Mouse (Mus musculus) thymus, adult 2 months (tissue): ENCODE data around the gene C130050O18Rik. TPM values are rescaled to one million over a fixed set of nuclear protein-coding genes. Genes with fewer than 3 reads are reported as not detected.

ENCODE experiments used
- DNase-seq: peaks from one replicate; pipeline ENCODE4 v3.0.0; 2021
- H3K27ac ChIP-seq: fragments of 200-500 bp; 2 replicates; pipeline ENCODE4 v1.5.1; 2012; ENCODE audit warnings: low read length, control low read depth; ENCODE audit not compliant: control insufficient read depth, insufficient read depth
- H3K27me3 ChIP-seq: fragments of 200-500 bp; 2 replicates; pipeline ENCODE4 v1.6.1; 2012; ENCODE audit warnings: mild to moderate bottlenecking, low read length, moderate library complexity, mixed read lengths; ENCODE audit not compliant: control insufficient read depth, insufficient read depth
- H3K36me3 ChIP-seq: fragments of 200-500 bp; 2 replicates; pipeline ENCODE4 v1.6.1; 2012; ENCODE audit warnings: mild to moderate bottlenecking, low read length, moderate library complexity; ENCODE audit not compliant: control insufficient read depth, insufficient read depth
- H3K4me1 ChIP-seq: fragments of 200-500 bp; replicated peaks from 2 replicates; pipeline ENCODE4 v1.6.1; 2012; ENCODE audit warnings: low read length; ENCODE audit not compliant: control insufficient read depth, insufficient read depth
- H3K4me3 ChIP-seq: fragments of 200-500 bp; 2 replicates; pipeline ENCODE4 v1.5.1; 2012; ENCODE audit warnings: mild to moderate bottlenecking, low read length, control low read depth, moderate library complexity; ENCODE audit not compliant: control insufficient read depth, insufficient read depth
- CTCF ChIP-seq: fragments of 200-500 bp; IDR thresholded peaks from 2 replicates; pipeline ENCODE4 v1.5.1; 2012; ENCODE audit warnings: mild to moderate bottlenecking, control low read depth, low read length, moderate library complexity, borderline replicate concordance; ENCODE audit not compliant: control insufficient read depth, poor library complexity, insufficient read depth; ENCODE audit errors: extremely low read depth
- POLR2A ChIP-seq: fragments of 200-500 bp; IDR thresholded peaks from 2 replicates; pipeline ENCODE4 v1.6.1; 2012; ENCODE audit warnings: mild to moderate bottlenecking, low read length, control low read depth, moderate library complexity; ENCODE audit not compliant: control insufficient read depth, poor library complexity, insufficient read depth; ENCODE audit errors: extremely low read depth
- WGBS: fragments of 180-500 bp; shearing (Covaris S2); methylation state at CpG from one replicate; pipeline ENCODE4 v1.1.7; 2018; 5-methylcytosine and 5-hydroxymethylcytosine counted together
- polyA plus RNA-seq: library from polyadenylated mRNA; depleted of rRNA; stranded (reverse); fragments of >200 nt; gene quantifications from 2 replicates; pipeline ENCODE4 v1.2.3, GENCODE M21; 2012

Gene C130050O18Rik
- polyA plus RNA-seq, 1 experiment: 2.1 TPM

DNA sequence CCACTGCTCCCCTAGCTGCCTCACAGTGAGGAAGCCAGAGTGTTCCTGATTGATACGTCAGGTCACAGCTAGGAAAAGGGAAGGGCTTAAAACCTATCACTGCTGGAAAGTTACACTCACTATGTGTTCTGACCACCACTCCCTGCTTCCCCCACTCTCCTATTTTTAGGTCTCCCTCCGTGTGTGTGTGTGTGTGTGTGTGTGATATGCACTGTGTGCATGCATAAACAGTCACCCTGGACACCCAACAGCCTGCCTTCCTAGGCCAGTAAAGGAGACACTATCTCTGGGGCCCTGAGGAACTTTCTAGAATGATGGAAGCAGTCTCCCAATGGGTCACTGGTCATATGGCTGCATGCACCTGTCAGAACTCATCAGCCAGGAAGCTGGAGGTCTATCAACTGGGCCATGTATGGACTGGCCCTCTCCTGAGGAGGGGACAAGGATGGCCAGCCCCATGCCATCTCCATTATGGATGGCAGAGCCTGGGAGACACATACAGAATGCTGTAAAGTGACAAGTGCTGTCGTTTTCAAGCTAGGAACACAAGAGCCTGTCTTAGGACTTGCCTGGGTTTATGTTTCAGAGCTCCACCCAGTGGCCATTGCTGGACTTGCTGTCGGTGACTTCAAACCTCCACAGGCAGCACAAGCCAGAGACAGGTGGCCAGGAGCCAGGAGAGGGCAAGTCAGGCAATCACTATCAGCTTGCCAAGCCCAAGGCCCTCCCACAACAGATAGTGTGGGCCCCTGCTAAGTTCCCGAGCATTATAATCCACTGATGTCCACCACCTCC lies 6.9 kb upstream of the C130050O18Rik start:
- Histone ChIP-seq H3K36me3 (peaks cover 4% of the 10 kb centered on the region; the same call in 1 of the 2 replicates), H3K27ac (no peak overlapping the region), H3K4me3 (no peak overlapping the region), H3K4me1 (peaks cover 18% of the 10 kb centered on the region), H3K27me3 (no peaks in the 10 kb centered on the region)
- WGBS: 37% methylated on average over 5 of the region's 5 CpGs
- TF ChIP-seq POLR2A (no peak), CTCF (peak; percentile 81; the same call in 1 of the 2 replicates)
- DNase-seq: peak; percentile 89

DNA sequence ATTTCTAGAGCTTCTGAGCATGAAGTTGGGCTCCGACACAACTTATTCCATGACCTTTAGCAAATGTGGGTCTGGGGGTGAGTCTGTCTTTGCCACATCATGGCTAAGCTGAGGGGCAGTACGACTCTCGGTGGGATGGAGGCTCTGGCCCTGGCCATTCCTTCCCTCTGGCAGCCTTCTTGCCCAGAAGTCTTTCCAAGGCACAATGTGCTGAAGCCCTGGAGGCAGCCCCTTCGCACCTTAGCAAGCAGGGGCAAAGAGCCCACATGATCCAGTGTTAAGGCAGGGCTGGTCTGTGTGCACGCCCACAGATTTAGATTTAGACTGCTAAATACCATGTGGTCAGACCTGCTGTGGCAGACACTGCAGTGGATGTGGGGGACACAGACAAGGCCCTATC lies 6.3 kb upstream of the C130050O18Rik start:
- Histone ChIP-seq H3K4me3 (no peak overlapping the region), H3K36me3 (no peaks in the 10 kb centered on the region), H3K27me3 (no peaks in the 10 kb centered on the region), H3K27ac (no peak overlapping the region), H3K4me1 (peaks cover 23% of the 10 kb centered on the region)
- 95% methylated on average over 5 of the region's 5 CpGs for WGBS
- DNase-seq: no peak
- TF ChIP-seq CTCF: no peak
- TF ChIP-seq POLR2A: no peak

- DNase-seq: no peak
- Histone ChIP-seq H3K4me1 (peaks cover 21% of the 10 kb centered on the region), H3K36me3 (no peaks in the 10 kb centered on the region), H3K27me3 (no peaks in the 10 kb centered on the region), H3K27ac (no peak overlapping the region), H3K4me3 (no peak overlapping the region)
- no peak for TF ChIP-seq CTCF
- TF ChIP-seq POLR2A: no peak
- whole genome bisulfite sequencing: 97% methylated on average over 14 of the region's 14 CpGs
Observed at GRCm38 (mm10) chr5:139399991-139400390, 5.1 kb upstream of the C130050O18Rik start.

- TF ChIP-seq CTCF (no peak), POLR2A (no peak)
- no peak for DNase-seq
- Histone ChIP-seq H3K27ac (no peak overlapping the region), H3K4me1 (peaks cover 23% of the 10 kb centered on the region), H3K36me3 (no peaks in the 10 kb centered on the region), H3K27me3 (no peaks in the 10 kb centered on the region), H3K4me3 (no peak overlapping the region)
- WGBS: 97% methylated on average over 2 of the region's 2 CpGs
Observed at GRCm38 (mm10) chr5:139402106-139402505, 3.0 kb upstream of the C130050O18Rik start.

- Histone ChIP-seq H3K4me3 (no peak overlapping the region), H3K4me1 (peaks cover 33% of the 10 kb centered on the region), H3K27me3 (no peaks in the 10 kb centered on the region), H3K36me3 (no peaks in the 10 kb centered on the region), H3K27ac (no peak overlapping the region)
- 55% methylated on average over 8 of the region's 8 CpGs for WGBS
- no peak for TF ChIP-seq CTCF
- TF ChIP-seq POLR2A: no peak
- no peak for DNase-seq
Observed at GRCm38 (mm10) chr5:139403692-139404260, 1.3 kb upstream of the C130050O18Rik start.

DNA sequence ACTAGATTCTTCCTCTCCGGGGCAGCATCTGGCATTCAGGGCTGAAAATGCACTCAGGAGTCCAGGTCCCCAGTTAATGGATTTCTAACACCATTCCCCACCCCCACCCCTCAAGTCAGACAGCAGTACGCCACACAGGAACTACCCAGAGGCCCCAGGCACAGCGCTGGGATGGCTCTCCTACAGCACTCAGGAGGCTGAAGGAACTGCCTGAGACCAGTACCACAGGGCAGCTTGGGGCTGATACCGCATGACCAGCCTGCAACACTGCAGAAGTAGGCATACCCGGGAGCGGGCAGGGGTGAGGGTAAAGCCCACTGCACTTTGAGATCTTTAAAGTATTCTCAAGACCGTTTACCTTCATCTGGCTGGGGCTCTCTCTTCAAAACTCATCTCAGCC lies 398 bp downstream of the C130050O18Rik start:
- peaks cover 33% of the 10 kb centered on the region for H3K4me1 ChIP-seq

More for the DNA sequence above, 398 bp downstream of the C130050O18Rik start:
- 40% methylated on average over 7 of the region's 7 CpGs for WGBS
- H3K27ac ChIP-seq: no peak overlapping the region
- no peak overlapping the region for H3K4me3 ChIP-seq
- H3K27me3 ChIP-seq: no peaks in the 10 kb centered on the region
- DNase-seq: no peak
- H3K36me3 ChIP-seq: no peaks in the 10 kb centered on the region
- TF ChIP-seq POLR2A (no peak), CTCF (no peak)
